Mouse (Mus musculus) embryonic facial prominence, embryonic 13.5 days (tissue): ENCODE data around the gene Fcer2a. TPM values are rescaled to one million over a fixed set of nuclear protein-coding genes. Genes with fewer than 3 reads are reported as not detected.

Experiments used
- ATAC-seq: fragments of 200-750 bp; cut with Nextera tagmentation; 2 replicates; pipeline ENCODE4 v1.8.0; 2017; ENCODE audit warnings: low read depth; ENCODE audit not compliant: insufficient number of reproducible peaks, insufficient read depth, low FRiP score, low TSS enrichment
- H3K27ac ChIP-seq: fragments of 300-500 bp; sonication (generic); 2 replicates; pipeline ENCODE4 v1.5.1; 2015; ENCODE audit warnings: moderate library complexity, mild to moderate bottlenecking, inconsistent platforms
- H3K27me3 ChIP-seq: fragments of 300-500 bp; sonication (generic); 2 replicates; pipeline ENCODE4 v1.6.1; 2015; ENCODE audit warnings: mild to moderate bottlenecking, inconsistent platforms
- H3K36me3 ChIP-seq: fragments of 300-500 bp; sonication (generic); 2 replicates; pipeline ENCODE4 v1.6.1; 2015; ENCODE audit warnings: mild to moderate bottlenecking, inconsistent platforms
- H3K4me1 ChIP-seq: fragments of 300-500 bp; sonication (generic); 2 replicates; pipeline ENCODE4 v1.6.1; 2015; ENCODE audit warnings: inconsistent platforms
- H3K4me2 ChIP-seq: fragments of 300-500 bp; sonication (generic); 2 replicates; pipeline ENCODE4 v1.6.1; 2015; ENCODE audit warnings: moderate library complexity, mild to moderate bottlenecking, inconsistent platforms
- H3K4me3 ChIP-seq: fragments of 300-500 bp; sonication (generic); 2 replicates; pipeline ENCODE4 v1.5.1; 2015; ENCODE audit warnings: mild to moderate bottlenecking, inconsistent platforms
- H3K9ac ChIP-seq: fragments of 300-500 bp; sonication (generic); 2 replicates; pipeline ENCODE4 v1.6.1; 2015; ENCODE audit warnings: mild to moderate bottlenecking, inconsistent platforms
- H3K9me3 ChIP-seq: fragments of 300-500 bp; sonication (generic); 2 replicates; pipeline ENCODE4 v1.6.1; 2016; ENCODE audit warnings: inconsistent platforms
- WGBS: fragments of 180-500 bp; shearing (Covaris S2); methylation state at CpG from one replicate; pipeline ENCODE4 v1.1.7; 2015; ENCODE audit warnings: mixed read lengths; 5-methylcytosine and 5-hydroxymethylcytosine counted together
- polyA plus RNA-seq: library from polyadenylated mRNA; unstranded; fragments of >200 nt; fragmentation: Nextera tagmentation; extraction: Ambion mirVana; gene quantifications from 2 replicates; pipeline ENCODE4 v1.2.1, GENCODE M21; 2015

Fcer2a gene
- polyA plus RNA-seq, 1 experiment from 2014 or later = 0.27 TPM

DNA sequence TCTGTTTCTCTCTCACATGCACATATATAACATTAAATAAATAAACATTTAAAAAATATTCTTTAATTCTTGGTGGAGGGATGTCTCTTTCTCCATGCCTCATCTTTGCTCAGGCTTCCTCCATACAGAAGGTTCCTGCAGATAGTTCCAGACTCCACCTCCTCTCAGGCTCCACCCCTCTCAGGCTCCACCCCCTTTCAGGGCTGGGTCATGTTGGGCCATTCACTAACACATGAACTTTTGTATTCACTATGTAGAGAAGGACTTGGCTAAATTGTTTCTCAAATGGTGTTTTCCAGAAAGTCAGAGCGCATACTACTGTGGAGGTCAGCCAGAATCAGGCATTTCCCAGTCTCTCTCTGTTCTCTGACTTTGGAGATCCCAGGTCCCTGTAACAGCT lies 7.5 kb upstream of the Fcer2a start:
- Histone ChIP-seq H3K4me1 (no peaks in the 10 kb centered on the region), H3K36me3 (no peaks in the 10 kb centered on the region), H3K27me3 (no peaks in the 10 kb centered on the region), H3K27ac (no peak overlapping the region), H3K4me3 (no peak overlapping the region), H3K9ac (no peak overlapping the region), H3K9me3 (no peaks in the 10 kb centered on the region), H3K4me2 (no peak overlapping the region)
- WGBS = 95% methylated on average over 1 of the region's 1 CpGs
- no peak for ATAC-seq

GRCm38 (mm10) chr8:3690774-3691173 lies 3.2 kb downstream of the Fcer2a start:
- Histone ChIP-seq H3K9ac (no peak overlapping the region), H3K4me3 (no peak overlapping the region), H3K4me1 (no peaks in the 10 kb centered on the region), H3K36me3 (no peaks in the 10 kb centered on the region), H3K27me3 (no peaks in the 10 kb centered on the region), H3K4me2 (no peak overlapping the region), H3K27ac (no peak overlapping the region), H3K9me3 (no peaks in the 10 kb centered on the region; the same call in 1 of the 2 replicates)
- WGBS = 70% methylated on average over 3 of the region's 3 CpGs
- ATAC-seq = no peak

DNA sequence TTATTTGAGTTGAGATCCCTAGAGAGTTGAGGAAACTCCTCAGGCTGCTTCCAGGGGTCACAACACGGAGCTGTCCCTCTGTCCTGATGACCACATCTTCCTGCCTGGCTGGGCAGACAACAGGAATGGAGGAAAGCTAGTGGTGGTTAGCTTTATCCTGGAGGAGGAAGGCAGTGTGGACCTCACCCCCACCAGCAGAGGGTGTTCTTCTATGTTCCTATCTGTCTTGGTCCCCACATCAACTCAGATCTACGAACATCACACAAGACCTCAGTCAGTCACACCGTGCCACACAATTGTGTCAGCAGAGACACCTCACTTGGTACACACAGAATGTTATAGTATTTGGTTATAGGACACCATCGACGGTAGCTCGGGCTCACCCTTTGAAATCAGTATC lies 6.4 kb downstream of the Fcer2a start:
- no peak overlapping the region for H3K4me3 ChIP-seq
- no peak overlapping the region for H3K27ac ChIP-seq
- WGBS = 79% methylated on average over 6 of the region's 6 CpGs

DNA sequence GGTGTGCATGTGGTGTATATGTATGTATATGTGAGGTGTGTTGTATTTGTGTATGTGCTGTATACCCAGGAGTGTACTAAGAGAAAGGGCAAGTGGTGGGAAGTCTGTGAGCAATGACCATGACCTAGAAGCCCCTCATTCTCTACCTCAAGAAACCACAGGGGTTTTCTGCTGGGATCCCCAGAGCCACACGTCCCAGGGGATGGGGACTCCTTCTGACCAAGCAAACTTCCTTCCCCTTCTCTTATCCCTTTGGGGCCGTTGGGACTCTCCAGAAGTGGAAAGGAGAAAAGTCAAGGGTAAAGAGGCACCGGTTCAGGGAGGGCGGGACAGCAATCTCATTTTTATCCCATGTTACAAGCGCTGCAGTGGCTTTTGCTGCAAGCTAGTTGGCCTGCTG lies 8.6 kb downstream of the Fcer2a start:
- no peaks in the 10 kb centered on the region for H3K27me3 ChIP-seq
- WGBS = 68% methylated on average over 5 of the region's 5 CpGs
- ATAC-seq = no peak
- no peaks in the 10 kb centered on the region for H3K4me1 ChIP-seq
- no peak overlapping the region for H3K27ac ChIP-seq
- H3K9ac ChIP-seq = no peak overlapping the region
- H3K4me2 ChIP-seq = no peak overlapping the region
- no peaks in the 10 kb centered on the region; the same call in 1 of the 2 replicates for H3K9me3 ChIP-seq
- no peak overlapping the region for H3K4me3 ChIP-seq
- peaks cover 25% of the 10 kb centered on the region for H3K36me3 ChIP-seq

More for the DNA sequence above, 6.4 kb downstream of the Fcer2a start:
- H3K9ac ChIP-seq = no peak overlapping the region
- no peaks in the 10 kb centered on the region for H3K27me3 ChIP-seq
- H3K9me3 ChIP-seq = no peaks in the 10 kb centered on the region; the same call in 1 of the 2 replicates
- no peaks in the 10 kb centered on the region for H3K4me1 ChIP-seq
- H3K36me3 ChIP-seq = peaks cover 6% of the 10 kb centered on the region
- no peak for ATAC-seq
- no peak overlapping the region for H3K4me2 ChIP-seq

- H3K27ac ChIP-seq = no peak overlapping the region
- no peaks in the 10 kb centered on the region for H3K27me3 ChIP-seq
- no peak overlapping the region for H3K4me2 ChIP-seq
- no peak overlapping the region for H3K4me3 ChIP-seq
- H3K9me3 ChIP-seq = no peaks in the 10 kb centered on the region; the same call in 1 of the 2 replicates
- H3K4me1 ChIP-seq = no peaks in the 10 kb centered on the region
- no peak for ATAC-seq
- peaks cover 34% of the 10 kb centered on the region for H3K36me3 ChIP-seq
- no peak overlapping the region for H3K9ac ChIP-seq
Measured at GRCm38 (mm10) chr8:3684530-3684929, 9.4 kb downstream of the Fcer2a start.

GRCm38 (mm10) chr8:3683408-3684176 lies 10.4 kb downstream of the Fcer2a start:
- Histone ChIP-seq H3K4me1 (no peaks in the 10 kb centered on the region; the same call in 1 of the 2 replicates), H3K36me3 (peaks cover 44% of the 10 kb centered on the region), H3K9ac (no peak overlapping the region), H3K27ac (no peak overlapping the region), H3K9me3 (no peaks in the 10 kb centered on the region; the same call in 1 of the 2 replicates), H3K4me2 (no peak overlapping the region), H3K27me3 (no peaks in the 10 kb centered on the region), H3K4me3 (no peak overlapping the region)
- 72% methylated on average over 6 of the region's 6 CpGs for WGBS
- ATAC-seq = no peak

GRCm38 (mm10) chr8:3682435-3682834 lies 11.5 kb downstream of the Fcer2a start:
- Histone ChIP-seq H3K9me3 (no peaks in the 10 kb centered on the region; the same call in 1 of the 2 replicates), H3K4me3 (no peak overlapping the region), H3K36me3 (peaks cover 45% of the 10 kb centered on the region), H3K4me1 (peaks cover 9% of the 10 kb centered on the region), H3K4me2 (no peak overlapping the region), H3K9ac (no peak overlapping the region), H3K27ac (no peak overlapping the region), H3K27me3 (no peaks in the 10 kb centered on the region)
- no peak for ATAC-seq
- 94% methylated on average over 5 of the region's 5 CpGs for WGBS

DNA sequence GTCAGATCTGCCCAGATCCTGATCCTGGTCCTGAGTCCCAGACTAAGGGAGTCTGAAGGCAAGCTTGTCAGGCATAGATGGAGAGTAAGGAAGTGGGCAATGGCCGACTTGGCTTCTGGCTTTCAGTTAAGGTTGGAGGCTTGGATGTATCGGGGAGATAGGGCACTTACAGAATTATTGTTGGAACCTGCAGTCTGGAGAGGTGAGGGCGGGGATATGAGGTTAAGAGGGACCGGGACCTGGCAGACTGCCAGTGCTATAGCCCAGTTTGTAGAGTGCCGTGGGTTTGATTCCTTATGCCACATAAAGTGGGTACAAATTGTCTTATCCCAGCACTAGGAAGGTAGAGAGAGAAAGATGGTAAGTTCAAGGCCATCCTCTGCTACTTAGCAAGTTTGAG lies 14.3 kb downstream of the Fcer2a start:
- Histone ChIP-seq H3K36me3 (peaks cover 45% of the 10 kb centered on the region), H3K9ac (no peak overlapping the region), H3K4me1 (peaks cover 12% of the 10 kb centered on the region), H3K9me3 (no peaks in the 10 kb centered on the region; the same call in 1 of the 2 replicates), H3K27ac (no peak overlapping the region), H3K27me3 (no peaks in the 10 kb centered on the region), H3K4me2 (no peak overlapping the region), H3K4me3 (no peak overlapping the region)
- WGBS = 97% methylated on average over 5 of the region's 5 CpGs
- ATAC-seq = no peak

- peaks cover 12% of the 10 kb centered on the region for H3K4me1 ChIP-seq
- H3K4me2 ChIP-seq = no peak overlapping the region
- H3K36me3 ChIP-seq = peaks cover 45% of the 10 kb centered on the region
- no peaks in the 10 kb centered on the region for H3K27me3 ChIP-seq
- H3K9ac ChIP-seq = no peak overlapping the region
- no peaks in the 10 kb centered on the region; the same call in 1 of the 2 replicates for H3K9me3 ChIP-seq
- no peak overlapping the region for H3K4me3 ChIP-seq
- H3K27ac ChIP-seq = no peak overlapping the region
- no peak for ATAC-seq
- WGBS = 96% methylated on average over 23 of the region's 23 CpGs
Measured at GRCm38 (mm10) chr8:3679236-3679635, 14.7 kb downstream of the Fcer2a start.

DNA sequence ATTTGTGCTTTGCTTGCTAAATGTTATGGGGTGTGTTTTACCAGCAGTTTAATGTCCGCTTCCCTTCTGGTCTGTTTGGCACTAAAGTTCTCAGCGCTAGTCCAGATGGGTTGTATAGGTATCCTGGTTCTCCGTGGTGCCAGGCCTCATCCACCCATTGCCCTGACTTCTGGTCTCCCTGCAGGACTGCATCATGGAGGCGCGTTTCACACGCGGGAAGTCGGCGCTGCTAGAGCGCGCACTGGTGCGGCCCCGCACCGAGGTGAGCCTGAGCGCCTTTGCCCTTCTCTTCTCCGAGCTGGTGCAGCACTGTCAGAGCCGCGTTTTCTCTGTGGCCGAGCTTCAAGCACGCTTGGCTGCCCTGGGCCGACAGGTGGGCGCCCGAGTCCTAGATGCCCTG lies 15.1 kb downstream of the Fcer2a start:
- 95% methylated on average over 23 of the region's 23 CpGs for WGBS
- peaks cover 45% of the 10 kb centered on the region for H3K36me3 ChIP-seq
- H3K27ac ChIP-seq = no peak overlapping the region

GRCm38 (mm10) chr8:3676993-3677579 lies 16.9 kb downstream of the Fcer2a start:
- peak overlapping the region; percentile 77 for H3K4me3 ChIP-seq
- no peak for ATAC-seq
- WGBS = 3% methylated on average over 15 of the region's 15 CpGs
- peak overlapping the region; percentile 86 for H3K4me2 ChIP-seq
- H3K9ac ChIP-seq = peak overlapping the region; percentile 99
- peaks cover 12% of the 10 kb centered on the region for H3K4me1 ChIP-seq
- H3K36me3 ChIP-seq = peaks cover 34% of the 10 kb centered on the region
- H3K27me3 ChIP-seq = no peaks in the 10 kb centered on the region
- peak overlapping the region; percentile 91 for H3K27ac ChIP-seq
- H3K9me3 ChIP-seq = no peaks in the 10 kb centered on the region; the same call in 1 of the 2 replicates

More for the DNA sequence above, 15.1 kb downstream of the Fcer2a start:
- Histone ChIP-seq H3K4me3 (no peak overlapping the region), H3K9me3 (no peaks in the 10 kb centered on the region; the same call in 1 of the 2 replicates), H3K27me3 (no peaks in the 10 kb centered on the region), H3K4me2 (no peak overlapping the region), H3K9ac (no peak overlapping the region), H3K4me1 (peaks cover 12% of the 10 kb centered on the region)
- no peak for ATAC-seq
